Comparison of ENCODE assay signal across 8 mouse cellular contexts in genomic region chr14:121697143-121697680, GRCm38 (mm10).
DNase-seq lines count a peak whose midpoint lies in the region; ATAC-seq and TF ChIP-seq lines count a peak whose summit lies in the region.

No protein-coding gene starts in this region.

- 14% methylated on average over 9 of the region's 9 CpGs for WGBS in lung, postnatal 0 days
- 15% methylated on average over 9 of the region's 9 CpGs for WGBS in forebrain, postnatal 0 days
- 40% methylated on average over 9 of the region's 9 CpGs for WGBS in liver, embryonic 13.5 days (ENCODE audit: insufficient replicate concordance)
- WGBS in stomach, embryonic 16.5 days, result 16% methylated on average over 9 of the region's 9 CpGs

- H3K36me3 ChIP-seq in lung, postnatal 0 days (ENCODE audit: insufficient read depth, low read length), result no peaks in the 10 kb centered on the region
- no peaks in the 10 kb centered on the region for H3K36me3 ChIP-seq in forebrain, postnatal 0 days (ENCODE audit: insufficient read depth)
- H3K36me3 ChIP-seq in liver, embryonic 13.5 days, result no peaks in the 10 kb centered on the region
- H3K36me3 ChIP-seq in stomach, embryonic 16.5 days (ENCODE audit: control insufficient read depth, insufficient read depth, low read length), result no peaks in the 10 kb centered on the region

- no peak for TF ChIP-seq CTCF in lung, postnatal 0 days (IDR thresholded peaks at IDR 0.05)
- no peak for TF ChIP-seq CTCF in forebrain, postnatal 0 days (IDR thresholded peaks at IDR 0.05; ENCODE audit: low read depth)

- no peaks in the 10 kb centered on the region for H3K9me3 ChIP-seq in lung, postnatal 0 days (ENCODE audit: low read length)
- no peaks in the 10 kb centered on the region for H3K9me3 ChIP-seq in forebrain, postnatal 0 days (ENCODE audit: low read length)
- H3K9me3 ChIP-seq in liver, embryonic 13.5 days (replicated peaks), result no peaks in the 10 kb centered on the region
- H3K9me3 ChIP-seq in stomach, embryonic 16.5 days (replicated peaks; ENCODE audit: control insufficient read depth, low read length), result no peaks in the 10 kb centered on the region

- H3K4me2 ChIP-seq in lung, postnatal 0 days (replicated peaks; ENCODE audit: low read depth, low read length), result peak overlapping the region; percentile 51
- peak overlapping the region; percentile 47 for H3K4me2 ChIP-seq in forebrain, postnatal 0 days (ENCODE audit: low read depth)
- peak overlapping the region; percentile 42; the same call in 1 of the 2 replicates for H3K4me2 ChIP-seq in liver, embryonic 13.5 days
- H3K4me2 ChIP-seq in stomach, embryonic 16.5 days (ENCODE audit: low read depth, low read length), result peak overlapping the region; percentile 50

- TF ChIP-seq EP300 in lung, postnatal 0 days (IDR thresholded peaks at IDR 0.05), result no peak

- H3K27ac ChIP-seq in lung, postnatal 0 days (ENCODE audit: low read length), result peak overlapping the region; percentile 71
- H3K27ac ChIP-seq in forebrain, postnatal 0 days (ENCODE audit: low read depth, low read length), result 0 out of 2 replicates have a peak overlapping the region, but pooled peaks have one; percentile 35
- H3K27ac ChIP-seq in liver, embryonic 13.5 days, result no peak overlapping the region
- peak overlapping the region; percentile 88 for H3K27ac ChIP-seq in stomach, embryonic 16.5 days (ENCODE audit: low read length)

- H3K4me1 ChIP-seq in lung, postnatal 0 days (ENCODE audit: insufficient read depth, low read depth, low read length), result peaks cover 11% of the 10 kb centered on the region; the same call in 1 of the 2 replicates
- peaks cover 6% of the 10 kb centered on the region; the same call in 1 of the 2 replicates for H3K4me1 ChIP-seq in forebrain, postnatal 0 days (ENCODE audit: insufficient read depth)
- H3K4me1 ChIP-seq in liver, embryonic 13.5 days (replicated peaks), result peaks cover 15% of the 10 kb centered on the region; the same call in 1 of the 2 replicates
- peaks cover 18% of the 10 kb centered on the region for H3K4me1 ChIP-seq in stomach, embryonic 16.5 days (ENCODE audit: control insufficient read depth, insufficient read depth, low read length)

- H3K27me3 ChIP-seq in lung, postnatal 0 days (replicated peaks; ENCODE audit: insufficient read depth, low read length), result no peaks in the 10 kb centered on the region
- H3K27me3 ChIP-seq in forebrain, postnatal 0 days (ENCODE audit: insufficient read depth, low read length), result no peaks in the 10 kb centered on the region
- H3K27me3 ChIP-seq in liver, embryonic 13.5 days, result peaks cover 18% of the 10 kb centered on the region
- H3K27me3 ChIP-seq in stomach, embryonic 16.5 days (ENCODE audit: control insufficient read depth, insufficient read depth, low read length), result no peaks in the 10 kb centered on the region

- H3K9ac ChIP-seq in lung, postnatal 0 days (replicated peaks; ENCODE audit: low read depth), result peak overlapping the region; percentile 29
- no peak overlapping the region for H3K9ac ChIP-seq in forebrain, postnatal 0 days
- H3K9ac ChIP-seq in liver, embryonic 13.5 days, result no peak overlapping the region
- peak overlapping the region; percentile 70; the same call in 1 of the 2 replicates for H3K9ac ChIP-seq in stomach, embryonic 16.5 days (ENCODE audit: low read length)

- DNase-seq in lung, postnatal 0 days (ENCODE audit: low spot score), result peak; percentile 22
- no peak for DNase-seq in lung, postnatal 10 days
- DNase-seq in forebrain, postnatal 0 days, result no peak
- DNase-seq in liver, embryonic 13.5 days, result no peak
- DNase-seq in adrenal gland, postnatal 25 days, result no peak
- no peak for DNase-seq in lung, adult 18-20 months

- no peak for ATAC-seq in lung, postnatal 0 days
- ATAC-seq in forebrain, postnatal 0 days, result no peak
- ATAC-seq in liver, embryonic 13.5 days (ENCODE audit: low read depth), result no peak
- no peak for ATAC-seq in stomach, embryonic 16.5 days (ENCODE audit: insufficient read depth, low FRiP score)
- no peak for ATAC-seq in megakaryocyte-erythroid progenitor cell, adult 5-6 weeks (replicated peaks; ENCODE audit: low FRiP score, low TSS enrichment, poor library complexity, severe bottlenecking)

- peak overlapping the region; percentile 29 for H3K4me3 ChIP-seq in lung, postnatal 0 days (ENCODE audit: low read depth, low read length)
- peak overlapping the region; percentile 19; the same call in 1 of the 2 replicates for H3K4me3 ChIP-seq in forebrain, postnatal 0 days (ENCODE audit: low read depth, low read length)
- no peak overlapping the region for H3K4me3 ChIP-seq in liver, embryonic 13.5 days (replicated peaks)
- peak overlapping the region; percentile 49 for H3K4me3 ChIP-seq in stomach, embryonic 16.5 days (replicated peaks; ENCODE audit: low read length)

Comparison
In these comparisons a context has a peak if more than half of its experiments do, and no peak if none do; other contexts are left out.
1. H3K9ac ChIP-seq: peak in lung, postnatal 0 days (single experiment) and stomach, embryonic 16.5 days (single experiment); none in forebrain, postnatal 0 days (single experiment) and liver, embryonic 13.5 days (single experiment).
2. Peak in every context shown above with its lines, with median percentiles within 50 percentile points of each other: H3K4me2 ChIP-seq.